In genomic region chr7:27978683-27979528, GRCm38 (mm10) we compare ENCODE assay signal across 8 mouse cellular contexts. TPM values are rescaled to one million over a fixed set of nuclear protein-coding genes. Genes with fewer than 3 reads are reported as not detected.
DNase-seq lines count a peak whose midpoint lies in the region; ATAC-seq lines count a peak whose summit lies in the region.

TSS of gene Zfp780b (minus strand) at chr7:27979171.

- H3K36me3 ChIP-seq in hindbrain, embryonic 15.5 days, result peaks cover 12% of the 10 kb centered on the region

- H3K27ac ChIP-seq in hindbrain, embryonic 15.5 days (replicated peaks), result peak within 1 kb of the TSS; percentile 79

- H3K4me3 ChIP-seq in hindbrain, embryonic 15.5 days, result peak within 1 kb of the TSS; percentile 60

- ATAC-seq in hindbrain, embryonic 15.5 days (ENCODE audit: low FRiP score, low read depth), result peak; percentile 91

- peak within 1 kb of the TSS; percentile 77 for H3K9ac ChIP-seq in hindbrain, embryonic 15.5 days

- peak within 1 kb of the TSS; percentile 86 for H3K4me2 ChIP-seq in hindbrain, embryonic 15.5 days

- peaks cover 3% of the 10 kb centered on the region; the same call in 1 of the 2 replicates for H3K9me3 ChIP-seq in hindbrain, embryonic 15.5 days

- no peaks in the 10 kb centered on the region for H3K27me3 ChIP-seq in hindbrain, embryonic 15.5 days

- DNase-seq in T-cell, adult 2 months (ENCODE audit: low spot score), result peak; percentile 70
- DNase-seq in cerebellum, postnatal 36 days, result peak; percentile 78 to 80
- peak; percentile 80 to 84 for DNase-seq in frontal cortex, postnatal 36 days (ENCODE audit: low spot score in 2 of 2)
- DNase-seq in left cerebral cortex, adult 11 months (ENCODE audit: low spot score), result peak; percentile 48
- peak; percentile 75 to 80 for DNase-seq in lung, postnatal 4 days
- peak; percentile 66 for DNase-seq in retina, postnatal 7 days (ENCODE audit: low read depth, low spot score)
- peak; percentile 55 for DNase-seq in urinary bladder, adult 2 months (ENCODE audit: low spot score)

- WGBS in hindbrain, embryonic 15.5 days, result under 1% methylated on average over 29 of the region's 29 CpGs

- peaks cover 18% of the 10 kb centered on the region for H3K4me1 ChIP-seq in hindbrain, embryonic 15.5 days (replicated peaks)

RNA-seq across cellular contexts. Expression of gene Zfp780b, which starts in this region (rescaled TPM):
- polyA plus RNA-seq in hindbrain, embryonic 15.5 days (2015; fragmentation: Nextera tagmentation; extraction: Ambion mirVana), result 29.7 and 33.5 TPM in 2 replicates
- 6.4 and 8.0 TPM in 2 replicates for polyA plus RNA-seq in urinary bladder, adult 2 months (2012; rRNA removed)

Comparison
In these comparisons a context has a peak if more than half of its experiments do, and no peak if none do; other contexts are left out.
1. Peak in every context shown above with its lines: DNase-seq, ATAC-seq, H3K4me3 ChIP-seq and H3K27ac ChIP-seq.